Mouse (Mus musculus) T-helper 17 cell (primary cell): ENCODE measurements at regions not wholly inside any gene's neighbourhood (a gene's known extent, or its start where the extent isn't known, plus 50 kb on each side); places are given as distances from the start of the nearest gene placed in this dataset.

Experiments
- in situ Hi-C, 2 experiments: fragments of 300-600 bp; cut with MboI, MseI; formaldehyde crosslinking; loops; 1 replicate in 1 of 2; 2 replicates in 1 of 2; pipeline ENCODE4 v1.15.1; 2025; ENCODE audit warnings: high pct_unique_total_duplicates in 2 of 2

- in situ Hi-C loops, result no loop called here
These were observed 152.7 kb downstream of the Drd1 start for GRCm38 (mm10) chr13:53902831-53903230.

- in situ Hi-C loops, result no loop called here
These were observed 155.0 kb downstream of the Drd1 start for GRCm38 (mm10) chr13:53900406-53901025.

GRCm38 (mm10) chr13:53898351-53898750, 157.2 kb downstream of the Drd1 start:
- in situ Hi-C loops, result no loop called here

GRCm38 (mm10) chr13:53897176-53897575, 158.3 kb downstream of the Drd1 start:
- in situ Hi-C loops, result no loop called here

GRCm38 (mm10) chr13:53888411-53888810, 167.1 kb downstream of the Drd1 start:
- in situ Hi-C loops, result no loop called here

- in situ Hi-C loops, result no loop called here
These were observed 169.7 kb downstream of the Drd1 start for GRCm38 (mm10) chr13:53885756-53886155.

- in situ Hi-C loops, result no loop called here
These were observed 172.3 kb downstream of the Drd1 start for GRCm38 (mm10) chr13:53883206-53883605.

- in situ Hi-C loops, result no loop called here
These were observed 174.8 kb downstream of the Drd1 start for GRCm38 (mm10) chr13:53880466-53881250.

- in situ Hi-C loops, result loop anchor here (5.0 to 10.0 kb wide), 2 partner anchors 83 to 1871 kb away; no protein-coding TSS in a partner anchor
These were observed 180.0 kb downstream of the Drd1 start for GRCm38 (mm10) chr13:53875546-53875945.

GRCm38 (mm10) chr13:53865323-53865722, 190.2 kb downstream of the Drd1 start:
- in situ Hi-C loops, result no loop called here

GRCm38 (mm10) chr13:53862336-53862735, 193.2 kb downstream of the Drd1 start:
- in situ Hi-C loops, result no loop called here

- in situ Hi-C loops, result no loop called here
These were observed 201.3 kb downstream of the Drd1 start for GRCm38 (mm10) chr13:53854196-53854595.

- in situ Hi-C loops, result no loop called here
These were observed 205.4 kb downstream of the Drd1 start for GRCm38 (mm10) chr13:53850146-53850545.

GRCm38 (mm10) chr13:53846221-53846620, 209.3 kb downstream of the Drd1 start:
- in situ Hi-C loops, result no loop called here

- in situ Hi-C loops, result no loop called here
These were observed 209.7 kb downstream of the Drd1 start for GRCm38 (mm10) chr13:53845786-53846185.

- in situ Hi-C loops, result no loop called here
These were observed 229.4 kb downstream of the Drd1 start for GRCm38 (mm10) chr13:53825957-53826580.

GRCm38 (mm10) chr13:53822061-53822460, 233.4 kb downstream of the Drd1 start:
- in situ Hi-C loops, result no loop called here

GRCm38 (mm10) chr13:53815629-53816028, 239.9 kb downstream of the Drd1 start:
- in situ Hi-C loops, result no loop called here

GRCm38 (mm10) chr13:53814088-53814487, 241.4 kb downstream of the Drd1 start:
- in situ Hi-C loops, result no loop called here

- in situ Hi-C loops, result no loop called here
These were observed 243.6 kb downstream of the Drd1 start for GRCm38 (mm10) chr13:53811862-53812261.

GRCm38 (mm10) chr13:53811151-53811550, 244.4 kb downstream of the Drd1 start:
- in situ Hi-C loops, result no loop called here

- in situ Hi-C loops, result no loop called here
These were observed 247.5 kb downstream of the Drd1 start for GRCm38 (mm10) chr13:53807791-53808525.
